Mouse (Mus musculus): ENCODE measurements at regions not wholly inside any gene's neighbourhood (a gene's known extent, or its start where the extent isn't known, plus 50 kb on each side); places are given as distances from the start of the nearest gene placed in this dataset.
A peak's percentile ranks its signal among the peaks of the same experiment; 100 is the strongest.

GRCm38 (mm10) chr12:99073766-99074165 lies 153.4 kb downstream of the Ttc8 start:
- no peak for DNase-seq (ENCODE audit: low spot score)
- Histone ChIP-seq H3K36me3 (no peaks in the 10 kb centered on the region), H3K27ac (replicated peaks) (no peak overlapping the region), H3K9me3 (replicated peaks) (no peaks in the 10 kb centered on the region), H3K4me1 (peaks cover 10% of the 10 kb centered on the region; the same call in 1 of the 2 replicates), H3K4me3 (no peak overlapping the region), H3K27me3 (ENCODE audit: low read depth, poor library complexity, severe bottlenecking) (no peaks in the 10 kb centered on the region)
- 89% methylated on average over 5 of the region's 5 CpGs for WGBS

GRCm38 (mm10) chr12:99077366-99077765 lies 157.0 kb downstream of the Ttc8 start:
- Histone ChIP-seq H3K4me3 (no peak overlapping the region), H3K36me3 (no peaks in the 10 kb centered on the region), H3K9me3 (replicated peaks) (no peaks in the 10 kb centered on the region), H3K4me1 (peaks cover 4% of the 10 kb centered on the region; the same call in 1 of the 2 replicates), H3K27me3 (ENCODE audit: low read depth, poor library complexity, severe bottlenecking) (0 out of 2 replicates have a peak, but pooled peaks cover 7% of the 10 kb centered on the region), H3K27ac (replicated peaks) (0 out of 2 replicates have a peak overlapping the region, but pooled peaks have one; percentile 33)
- 79% methylated on average over 3 of the region's 3 CpGs for WGBS
- no peak for DNase-seq (ENCODE audit: low spot score)

GRCm38 (mm10) chr12:99079873-99080272 lies 159.5 kb downstream of the Ttc8 start:
- H3K27ac ChIP-seq (replicated peaks) = no peak overlapping the region
- peaks cover 21% of the 10 kb centered on the region for H3K4me1 ChIP-seq
- no peak overlapping the region for H3K4me3 ChIP-seq
- H3K9me3 ChIP-seq (replicated peaks) = no peaks in the 10 kb centered on the region
- H3K27me3 ChIP-seq (ENCODE audit: low read depth, poor library complexity, severe bottlenecking) = 0 out of 2 replicates have a peak, but pooled peaks cover 13% of the 10 kb centered on the region
- DNase-seq (ENCODE audit: low spot score) = no peak
- WGBS = 87% methylated on average over 1 of the region's 1 CpGs
- no peaks in the 10 kb centered on the region for H3K36me3 ChIP-seq

GRCm38 (mm10) chr12:99083616-99084015 lies 163.2 kb downstream of the Ttc8 start:
- peak overlapping the region; percentile 77 for H3K27ac ChIP-seq (replicated peaks)
- H3K36me3 ChIP-seq = no peaks in the 10 kb centered on the region
- peak overlapping the region; percentile 14; the same call in 1 of the 2 replicates for H3K4me3 ChIP-seq
- H3K9me3 ChIP-seq (replicated peaks) = no peaks in the 10 kb centered on the region
- H3K4me1 ChIP-seq = peaks cover 48% of the 10 kb centered on the region
- peaks cover 16% of the 10 kb centered on the region; the same call in 1 of the 2 replicates for H3K27me3 ChIP-seq (ENCODE audit: low read depth, poor library complexity, severe bottlenecking)
- peak; percentile 20 for DNase-seq (ENCODE audit: low spot score)
- 46% methylated on average over 11 of the region's 11 CpGs for WGBS

- Histone ChIP-seq H3K9me3 (replicated peaks) (no peaks in the 10 kb centered on the region), H3K27ac (replicated peaks) (peak overlapping the region; percentile 77), H3K36me3 (no peaks in the 10 kb centered on the region), H3K27me3 (ENCODE audit: low read depth, poor library complexity, severe bottlenecking) (peaks cover 19% of the 10 kb centered on the region; the same call in 1 of the 2 replicates), H3K4me3 (peak overlapping the region; percentile 14; the same call in 1 of the 2 replicates), H3K4me1 (peaks cover 51% of the 10 kb centered on the region)
- peak; percentile 93 for DNase-seq (ENCODE audit: low spot score)
- WGBS = 3% methylated on average over 18 of the region's 18 CpGs
Observed at GRCm38 (mm10) chr12:99084144-99084543, 163.8 kb downstream of the Ttc8 start.

GRCm38 (mm10) chr12:99087286-99087685 lies 166.9 kb downstream of the Ttc8 start:
- H3K27me3 ChIP-seq (ENCODE audit: low read depth, poor library complexity, severe bottlenecking) = peaks cover 17% of the 10 kb centered on the region; the same call in 1 of the 2 replicates
- peak; percentile 39 for DNase-seq (ENCODE audit: low spot score)

GRCm38 (mm10) chr12:99091770-99092169 lies 171.4 kb downstream of the Ttc8 start:
- no peak overlapping the region for H3K4me3 ChIP-seq
- H3K4me1 ChIP-seq = peaks cover 21% of the 10 kb centered on the region
- WGBS = 81% methylated on average over 4 of the region's 4 CpGs
- H3K36me3 ChIP-seq = no peaks in the 10 kb centered on the region
- H3K27ac ChIP-seq (replicated peaks) = no peak overlapping the region
- DNase-seq (ENCODE audit: low spot score) = no peak
- H3K9me3 ChIP-seq (replicated peaks) = no peaks in the 10 kb centered on the region
- peaks cover 17% of the 10 kb centered on the region for H3K27me3 ChIP-seq (ENCODE audit: low read depth, poor library complexity, severe bottlenecking)

More at GRCm38 (mm10) chr12:99087286-99087685, 166.9 kb downstream of the Ttc8 start:
- H3K9me3 ChIP-seq (replicated peaks) = no peaks in the 10 kb centered on the region
- H3K4me1 ChIP-seq = peaks cover 51% of the 10 kb centered on the region
- H3K27ac ChIP-seq (replicated peaks) = peak overlapping the region; percentile 68
- no peaks in the 10 kb centered on the region for H3K36me3 ChIP-seq
- WGBS = 41% methylated on average over 8 of the region's 8 CpGs
- H3K4me3 ChIP-seq = no peak overlapping the region

GRCm38 (mm10) chr12:99093151-99093550 lies 172.8 kb downstream of the Ttc8 start:
- 68% methylated on average over 3 of the region's 3 CpGs for WGBS

GRCm38 (mm10) chr12:99093989-99094388 lies 173.6 kb downstream of the Ttc8 start:
- Histone ChIP-seq H3K4me1 (peaks cover 8% of the 10 kb centered on the region), H3K4me3 (no peak overlapping the region), H3K9me3 (replicated peaks) (no peaks in the 10 kb centered on the region), H3K27ac (replicated peaks) (no peak overlapping the region), H3K27me3 (ENCODE audit: low read depth, poor library complexity, severe bottlenecking) (peaks cover 11% of the 10 kb centered on the region), H3K36me3 (no peaks in the 10 kb centered on the region)
- 83% methylated on average over 6 of the region's 6 CpGs for WGBS
- DNase-seq (ENCODE audit: low spot score) = no peak

More at GRCm38 (mm10) chr12:99093151-99093550, 172.8 kb downstream of the Ttc8 start:
- Histone ChIP-seq H3K4me3 (no peak overlapping the region), H3K4me1 (peaks cover 15% of the 10 kb centered on the region), H3K36me3 (no peaks in the 10 kb centered on the region), H3K27me3 (ENCODE audit: low read depth, poor library complexity, severe bottlenecking) (peaks cover 17% of the 10 kb centered on the region), H3K9me3 (replicated peaks) (no peaks in the 10 kb centered on the region), H3K27ac (replicated peaks) (no peak overlapping the region)
- no peak for DNase-seq (ENCODE audit: low spot score)

- Histone ChIP-seq H3K27ac (replicated peaks) (peak overlapping the region; percentile 72), H3K4me1 (peaks cover 8% of the 10 kb centered on the region), H3K9me3 (replicated peaks) (no peaks in the 10 kb centered on the region), H3K4me3 (no peak overlapping the region), H3K27me3 (ENCODE audit: low read depth, poor library complexity, severe bottlenecking) (peaks cover 8% of the 10 kb centered on the region; the same call in 1 of the 2 replicates), H3K36me3 (no peaks in the 10 kb centered on the region)
- peak; percentile 87 for DNase-seq (ENCODE audit: low spot score)
- 41% methylated on average over 14 of the region's 14 CpGs for WGBS
Observed at GRCm38 (mm10) chr12:99096930-99097617, 176.7 kb downstream of the Ttc8 start.

GRCm38 (mm10) chr12:99097618-99098066 lies 177.3 kb downstream of the Ttc8 start:
- Histone ChIP-seq H3K27me3 (ENCODE audit: low read depth, poor library complexity, severe bottlenecking) (peaks cover 8% of the 10 kb centered on the region; the same call in 1 of the 2 replicates), H3K4me3 (no peak overlapping the region), H3K36me3 (no peaks in the 10 kb centered on the region), H3K27ac (replicated peaks) (peak overlapping the region; percentile 72), H3K4me1 (peaks cover 8% of the 10 kb centered on the region), H3K9me3 (replicated peaks) (no peaks in the 10 kb centered on the region)
- no peak for DNase-seq (ENCODE audit: low spot score)
- 95% methylated on average over 17 of the region's 17 CpGs for WGBS

- peaks cover 8% of the 10 kb centered on the region for H3K4me1 ChIP-seq
- no peak overlapping the region for H3K4me3 ChIP-seq
- H3K27ac ChIP-seq (replicated peaks) = no peak overlapping the region
- no peaks in the 10 kb centered on the region for H3K36me3 ChIP-seq
- DNase-seq (ENCODE audit: low spot score) = no peak
- no peaks in the 10 kb centered on the region for H3K9me3 ChIP-seq (replicated peaks)
- peaks cover 7% of the 10 kb centered on the region; the same call in 1 of the 2 replicates for H3K27me3 ChIP-seq (ENCODE audit: low read depth, poor library complexity, severe bottlenecking)
- 84% methylated on average over 7 of the region's 7 CpGs for WGBS
Observed at GRCm38 (mm10) chr12:99099881-99100280, 179.5 kb downstream of the Ttc8 start.

- Histone ChIP-seq H3K27me3 (ENCODE audit: low read depth, poor library complexity, severe bottlenecking) (no peaks in the 10 kb centered on the region), H3K9me3 (replicated peaks) (no peaks in the 10 kb centered on the region), H3K27ac (replicated peaks) (no peak overlapping the region), H3K4me3 (no peak overlapping the region), H3K36me3 (no peaks in the 10 kb centered on the region), H3K4me1 (no peaks in the 10 kb centered on the region)
- no peak for DNase-seq (ENCODE audit: low spot score)
- 93% methylated on average over 5 of the region's 5 CpGs for WGBS
Observed at GRCm38 (mm10) chr12:99108616-99109015, 188.2 kb downstream of the Ttc8 start.

All from midbrain, embryonic 10.5 days (tissue).